Mouse (Mus musculus) heart, adult 2 months (tissue): ENCODE measurements around the gene Chd8.

Source experiments
- CTCF ChIP-seq: fragments of 200-600 bp; IDR thresholded peaks from 2 replicates; pipeline ENCODE4 v1.8.1; 2022; ENCODE audit warnings: antibody characterized with exemption, mild to moderate bottlenecking, moderate library complexity
- EP300 ChIP-seq: fragments of 200-500 bp; IDR thresholded peaks from 2 replicates; pipeline ENCODE4 v1.6.1; 2011; ENCODE audit warnings: low read depth, low read length, control low read depth; ENCODE audit not compliant: insufficient read depth
- POLR2A ChIP-seq: fragments of 200-500 bp; IDR thresholded peaks from 2 replicates; pipeline ENCODE4 v1.6.1; 2011; ENCODE audit warnings: mild to moderate bottlenecking, low read depth, low read length, control low read depth; ENCODE audit not compliant: insufficient read depth

- TF ChIP-seq POLR2A, result no peak
- TF ChIP-seq CTCF, result no peak
- no peak for TF ChIP-seq EP300
Measured at GRCm38 (mm10) chr14:52149888-52150287, 107.7 kb downstream of the Chd8 start.
